Mouse (Mus musculus): ENCODE measurements around the gene Zdhhc1.
A peak's percentile ranks its signal among the peaks of the same experiment; 100 is the strongest.

Gene Zdhhc1

DNA sequence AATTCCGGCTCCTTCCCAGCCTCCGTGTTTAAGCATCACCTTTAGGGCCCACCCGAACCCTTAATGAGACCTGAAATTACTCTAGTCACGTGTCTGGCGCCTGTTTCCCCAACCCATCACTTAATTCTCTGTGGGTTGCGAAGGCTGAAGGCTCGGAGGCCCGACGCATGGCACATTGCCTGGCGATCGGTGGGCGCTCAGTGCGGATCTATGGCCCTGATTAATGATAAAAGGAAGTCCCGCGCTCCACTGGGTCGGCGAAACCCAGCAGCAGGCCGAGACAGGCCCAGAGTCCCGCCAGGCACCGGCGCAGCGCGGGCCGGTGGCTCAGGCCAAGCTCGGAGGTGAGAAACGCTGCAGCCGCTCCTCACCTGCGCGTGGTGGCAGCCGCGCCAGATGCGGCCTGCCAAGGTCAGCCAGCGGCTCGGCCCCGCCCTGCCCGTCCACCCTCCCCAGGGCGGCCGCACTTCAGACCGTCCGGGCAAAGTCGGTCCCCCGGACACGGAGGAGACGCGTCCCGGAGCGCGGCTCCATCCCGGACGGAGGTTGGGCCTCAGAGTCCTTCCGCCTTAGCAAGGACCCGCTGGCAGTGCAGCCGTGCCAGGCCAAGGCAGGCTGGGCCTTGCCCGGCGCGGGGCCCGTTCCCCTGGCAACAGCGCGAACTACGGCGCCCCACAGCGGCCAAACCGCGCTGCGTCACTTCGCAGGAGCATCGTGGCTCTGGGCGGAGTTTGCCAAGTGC is at the start of gene Zdhhc1:
TSS of gene Zdhhc1 (minus strand) at position 464 of the 742 bp plus-strand sequence.
- peak; percentile 77 for DNase-seq (ENCODE audit: low read depth)

DNA sequence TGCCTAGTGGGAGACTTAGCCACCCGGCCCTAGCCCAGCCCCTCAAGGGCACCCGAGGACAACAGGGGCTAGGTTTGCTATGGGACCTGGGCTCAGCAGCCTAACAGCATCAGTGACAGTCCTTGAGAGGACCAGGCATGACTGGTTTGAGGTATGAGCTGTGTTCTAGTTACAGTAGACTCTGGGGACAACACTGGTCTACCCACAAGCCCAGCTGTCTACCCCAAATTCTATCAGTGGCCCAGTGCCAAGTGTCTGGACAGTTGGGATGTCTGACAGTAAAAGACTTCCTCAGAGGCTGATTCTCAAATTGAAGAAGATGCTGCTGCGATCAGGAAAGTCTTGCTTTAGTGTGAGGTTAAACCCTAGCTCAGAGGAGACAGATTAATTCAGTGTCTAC is 48.5 kb upstream of the Zdhhc1 start:
- DNase-seq (ENCODE audit: low read depth): no peak

DNA sequence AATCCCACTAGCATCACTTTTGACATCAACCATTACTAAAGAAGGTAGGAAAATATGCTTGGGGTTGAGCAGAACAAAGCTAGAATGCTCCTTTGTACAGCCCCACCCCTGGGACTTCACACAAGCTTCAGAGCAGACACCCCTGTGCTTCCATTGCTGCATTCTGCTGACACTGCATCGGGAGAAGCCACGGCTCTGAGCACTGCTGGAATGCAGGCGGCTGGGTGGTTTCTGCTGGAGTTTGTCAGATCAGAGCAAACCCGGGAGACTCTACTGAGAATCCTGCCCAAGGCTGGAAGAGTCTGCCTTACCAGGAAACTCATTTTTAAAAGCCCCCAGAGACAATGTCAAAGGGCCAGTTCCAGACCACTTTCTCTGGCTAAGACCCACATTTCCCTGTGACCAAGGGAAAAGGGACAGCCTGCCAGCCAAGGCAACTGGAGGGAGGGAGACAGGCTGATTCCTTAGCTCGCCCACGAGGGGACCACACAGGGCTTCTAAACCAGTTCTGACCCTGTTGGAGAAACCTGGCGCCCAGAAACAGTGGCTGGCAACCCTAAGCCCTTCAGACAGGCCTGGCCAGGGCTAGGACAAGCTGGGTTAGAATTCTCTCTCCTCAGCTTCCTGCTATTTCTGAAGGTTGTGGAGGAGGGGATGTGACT is 48.0 kb upstream of the Zdhhc1 start:
- DNase-seq (ENCODE audit: low read depth): no peak

DNA sequence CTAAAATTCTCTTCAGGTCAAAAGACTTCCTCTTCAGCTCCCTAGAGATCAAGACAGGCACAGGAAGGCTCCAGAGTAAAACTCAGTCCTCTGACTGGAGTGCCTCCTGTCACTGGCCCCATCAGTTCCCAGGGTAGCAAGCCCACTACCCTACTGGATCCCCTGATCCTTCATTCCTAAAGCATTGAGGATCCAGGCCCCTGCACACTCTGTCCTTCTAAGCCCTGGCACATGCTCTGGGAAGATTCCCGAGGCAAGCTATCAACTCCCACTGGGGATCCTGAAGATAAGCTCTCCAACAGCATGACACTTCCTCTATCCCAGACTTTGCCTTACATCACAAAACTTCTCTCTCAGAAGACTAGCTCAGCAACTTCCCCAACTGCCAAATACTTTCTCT is 47.0 kb upstream of the Zdhhc1 start:
- no peak for DNase-seq (ENCODE audit: low read depth)

DNA sequence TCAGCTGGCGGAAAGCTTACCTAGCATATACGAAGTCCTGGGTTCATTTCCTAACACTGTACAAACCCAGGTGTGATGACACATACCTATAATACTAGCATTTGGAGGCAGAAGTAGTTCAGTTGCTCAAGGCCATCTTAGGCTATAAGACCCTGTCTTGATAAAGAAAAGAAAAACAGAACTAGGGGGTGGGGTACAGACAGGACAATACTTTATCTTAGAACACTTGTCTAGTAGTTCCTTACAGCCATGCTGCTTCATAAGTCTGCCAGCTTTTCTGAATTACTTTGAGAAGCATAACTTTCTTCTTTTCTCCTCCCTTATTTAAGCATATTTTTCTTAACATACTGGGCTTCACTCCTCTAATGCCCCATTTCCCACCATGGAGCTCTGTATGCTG is 46.1 kb upstream of the Zdhhc1 start:
- no peak for DNase-seq (ENCODE audit: low read depth)

DNA sequence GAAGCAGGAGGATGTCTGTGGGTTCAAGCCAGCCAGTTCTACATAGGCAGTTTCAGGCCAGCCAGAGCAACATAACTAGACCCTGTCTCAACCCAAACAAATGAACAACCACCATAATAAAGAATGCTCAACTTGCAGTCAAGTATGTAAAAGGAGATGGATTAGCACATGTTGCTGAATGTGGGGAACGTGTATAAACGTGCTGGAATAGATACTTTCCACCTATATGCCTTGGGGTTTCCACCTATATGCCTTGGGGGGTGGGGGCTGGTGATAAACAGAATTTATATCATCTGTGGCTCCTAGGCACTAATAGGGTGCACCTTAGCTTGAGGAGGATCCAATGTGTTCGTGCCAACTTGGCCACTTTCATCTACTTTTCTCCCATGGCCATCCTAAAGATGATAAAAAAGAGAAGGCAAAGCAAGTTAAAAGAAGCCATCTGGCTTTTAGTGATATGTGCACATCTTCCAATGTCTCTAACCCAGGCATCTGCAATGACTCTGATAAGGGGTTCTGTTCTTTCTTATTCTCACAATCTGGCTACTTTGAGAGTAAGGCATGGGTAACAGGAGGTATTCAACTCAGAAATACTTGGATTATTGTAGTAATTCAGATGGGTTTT is 45.4 kb upstream of the Zdhhc1 start:
- DNase-seq (ENCODE audit: low read depth): no peak

DNA sequence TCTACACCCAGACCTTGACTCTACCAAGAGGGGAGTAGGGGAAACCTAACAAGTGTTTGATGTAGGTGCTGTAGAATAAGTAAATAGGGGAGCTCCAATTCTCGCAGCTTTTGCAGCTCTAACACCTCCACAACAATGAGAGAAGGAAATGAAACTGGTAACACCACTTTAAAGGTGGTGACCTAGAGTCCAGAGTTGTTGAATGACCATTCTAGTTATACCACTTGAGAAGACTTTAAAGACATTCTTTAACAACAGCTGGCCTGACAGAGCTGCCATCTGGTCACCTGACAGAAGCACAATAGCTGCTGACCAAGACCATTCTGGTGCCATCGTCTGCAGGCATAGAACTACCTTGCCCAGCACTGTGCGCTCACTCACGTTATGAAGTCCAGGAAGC is 42.2 kb upstream of the Zdhhc1 start:
- DNase-seq (ENCODE audit: low read depth): no peak

DNA sequence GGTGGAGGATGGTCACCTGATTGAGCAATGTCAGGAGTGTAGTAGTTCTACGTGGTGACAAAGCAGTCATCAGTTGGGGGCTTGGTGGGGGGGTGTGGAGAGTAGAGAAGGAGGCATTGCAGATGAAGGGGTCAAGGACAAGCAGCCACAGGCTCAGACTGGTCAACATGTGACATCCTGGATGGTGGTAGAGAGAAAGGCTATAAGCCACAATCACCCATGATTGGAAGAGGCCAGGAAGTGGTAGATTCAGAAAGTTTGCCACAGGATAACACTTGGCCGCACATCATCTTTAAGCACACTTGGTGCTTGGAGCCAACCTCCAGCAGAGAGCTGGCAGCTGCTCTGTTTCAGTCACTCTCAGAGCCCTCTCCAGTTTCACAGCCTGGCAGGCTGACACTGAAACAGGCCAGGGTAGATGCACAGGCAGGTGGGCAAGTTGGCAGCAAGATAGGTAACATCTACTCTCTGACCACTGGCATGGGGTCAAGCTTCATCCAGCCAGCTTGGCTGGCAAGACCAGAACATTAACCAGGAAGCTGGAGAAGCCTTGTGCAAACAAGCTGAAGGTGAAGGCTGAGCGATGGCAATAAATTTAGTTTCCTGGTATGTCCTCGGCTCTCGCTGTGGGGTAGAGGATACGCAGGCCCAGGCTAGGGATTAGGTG is 40.4 kb upstream of the Zdhhc1 start:
- no peak for DNase-seq (ENCODE audit: low read depth)

DNA sequence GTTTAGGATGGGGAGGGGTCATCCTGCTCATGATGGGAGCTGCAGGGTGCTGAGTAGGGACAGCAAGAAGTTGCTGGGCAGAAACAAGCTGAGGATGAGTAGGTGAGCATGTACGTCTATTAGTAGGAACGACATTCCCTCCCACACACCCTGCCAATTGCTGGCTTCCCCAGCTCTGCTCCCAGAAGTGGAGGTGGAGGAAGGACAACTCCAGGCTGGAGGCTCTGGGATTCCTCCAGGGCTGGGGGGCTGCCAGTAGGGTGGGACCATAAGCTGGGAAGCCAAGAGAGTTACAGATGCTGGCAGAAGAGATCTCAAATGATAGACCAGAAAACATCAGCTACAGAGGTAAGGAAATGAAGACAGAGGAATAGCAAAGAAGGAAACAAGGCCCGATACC is 39.8 kb upstream of the Zdhhc1 start:
- DNase-seq (ENCODE audit: low read depth): no peak

DNA sequence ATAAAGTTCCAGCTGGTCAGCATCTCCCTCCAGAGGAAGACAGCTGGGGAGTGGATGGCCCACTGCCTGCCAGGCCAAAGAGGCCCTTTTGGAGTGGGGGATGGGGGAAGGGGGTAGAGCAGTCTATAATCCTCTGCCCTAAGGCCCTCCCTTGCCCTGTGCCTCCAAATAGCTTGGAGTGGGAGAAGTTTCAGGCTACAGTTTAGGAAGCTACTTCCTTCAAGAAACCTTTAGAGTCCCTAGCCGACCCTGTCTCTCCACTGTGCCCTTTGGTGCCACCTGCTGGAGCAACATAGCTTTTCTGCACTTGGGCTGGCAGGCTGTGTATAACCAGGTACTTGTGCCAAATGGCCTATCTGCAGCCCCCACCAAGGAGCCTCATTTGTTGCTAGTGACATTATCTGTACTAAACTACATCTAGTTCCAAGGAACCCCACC is 37.2 kb upstream of the Zdhhc1 start:
- DNase-seq (ENCODE audit: low read depth): peak; percentile 76

DNA sequence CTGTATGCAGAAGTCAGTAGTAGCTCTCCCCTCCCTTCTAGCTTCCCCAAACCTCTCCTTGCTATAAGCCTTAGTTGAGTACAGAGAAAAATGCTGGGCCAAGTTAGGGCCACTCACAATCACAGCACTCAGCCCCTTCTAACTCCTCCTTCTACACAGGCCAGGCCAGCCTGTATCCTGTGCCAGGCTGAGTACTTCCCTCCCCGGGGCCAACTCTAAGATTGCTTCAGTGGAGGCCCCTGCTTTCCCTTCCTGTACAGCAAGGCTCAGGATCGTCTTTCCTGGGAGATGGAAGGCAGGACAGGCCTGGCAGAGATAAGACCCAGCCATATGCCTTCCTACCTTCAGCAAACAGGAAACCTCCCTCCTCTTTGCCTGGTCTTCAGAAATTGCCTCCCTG is 36.7 kb upstream of the Zdhhc1 start:
- no peak for DNase-seq (ENCODE audit: low read depth)

DNA sequence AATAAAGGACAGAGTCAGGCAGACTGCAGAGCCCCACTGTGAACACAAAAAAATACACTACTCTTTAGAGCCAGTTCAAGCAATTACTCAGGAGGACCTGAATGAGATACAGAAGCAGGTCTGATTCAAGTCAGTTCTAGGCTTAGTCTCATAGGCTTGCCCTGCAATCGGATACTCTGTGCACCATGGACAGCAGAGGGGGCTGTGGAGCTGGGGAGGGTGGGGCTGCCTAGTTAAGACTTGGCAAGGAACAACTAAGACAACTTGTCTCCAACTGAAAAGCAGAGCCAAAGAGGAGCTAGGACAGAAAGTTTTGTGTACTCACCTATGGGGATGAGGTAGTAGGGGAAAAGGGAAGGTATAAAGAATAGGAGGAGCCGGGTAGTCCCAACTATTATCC is 35.1 kb upstream of the Zdhhc1 start:
- peak; percentile 48 for DNase-seq (ENCODE audit: low read depth)

DNA sequence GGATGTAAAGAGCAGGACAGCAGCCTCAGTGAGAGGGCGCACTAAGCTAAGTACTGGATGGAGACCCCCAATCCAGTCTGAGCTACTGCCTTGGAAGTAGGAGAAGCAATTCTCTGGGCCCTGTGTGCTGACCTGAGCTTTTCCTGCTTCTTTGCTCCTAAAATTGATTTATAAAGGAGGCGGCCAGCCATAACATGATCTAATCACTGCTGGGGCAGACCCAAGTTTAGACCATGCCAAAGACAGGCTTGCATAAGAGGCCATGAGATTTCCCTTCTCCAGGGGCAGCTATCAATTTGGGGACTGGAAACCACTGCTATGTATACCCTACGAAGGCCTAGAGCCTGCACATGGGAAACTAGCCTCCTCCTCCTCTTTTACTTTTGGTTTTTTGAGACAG is 32.6 kb upstream of the Zdhhc1 start:
- DNase-seq (ENCODE audit: low read depth): no peak

DNA sequence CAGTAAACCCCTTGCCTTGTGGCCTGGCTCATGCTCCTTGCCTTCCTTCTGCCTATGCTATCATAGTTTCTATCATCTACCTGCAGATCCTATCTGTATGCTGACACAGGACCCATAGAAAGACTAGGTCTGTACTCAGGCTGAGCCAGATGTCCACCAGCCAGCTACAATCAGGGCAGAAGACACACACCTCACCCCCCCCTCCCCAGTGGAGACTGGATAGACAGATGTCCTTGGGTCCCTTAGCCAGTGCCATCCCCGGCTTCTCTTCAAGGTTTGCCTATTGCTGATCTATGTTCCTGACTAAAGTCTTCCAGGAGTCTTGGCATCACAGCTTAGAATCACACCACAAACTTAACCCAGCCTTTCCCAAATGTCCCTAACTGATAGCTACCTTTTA is 31.5 kb upstream of the Zdhhc1 start:
- DNase-seq (ENCODE audit: low read depth): no peak

DNA sequence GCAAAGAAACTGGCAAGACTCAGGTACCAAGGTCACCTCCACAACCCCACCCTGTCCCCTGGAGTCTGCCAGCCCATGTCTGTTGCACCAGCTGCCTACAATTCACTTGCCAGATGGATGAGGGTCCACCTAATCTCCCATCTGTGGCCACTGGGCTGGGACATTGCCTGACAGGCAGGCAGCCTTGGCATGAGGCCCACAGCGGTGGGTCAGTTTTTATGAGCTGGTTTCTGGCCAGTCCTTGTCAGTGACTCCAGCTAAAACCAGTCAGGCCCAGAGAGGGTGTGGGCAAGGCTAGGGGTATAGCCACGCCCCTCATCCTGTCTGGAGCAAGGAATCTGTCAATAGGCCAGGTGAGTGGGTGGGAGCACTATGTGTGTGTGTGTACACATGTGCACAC is 30.4 kb upstream of the Zdhhc1 start:
- no peak for DNase-seq (ENCODE audit: low read depth)

DNA sequence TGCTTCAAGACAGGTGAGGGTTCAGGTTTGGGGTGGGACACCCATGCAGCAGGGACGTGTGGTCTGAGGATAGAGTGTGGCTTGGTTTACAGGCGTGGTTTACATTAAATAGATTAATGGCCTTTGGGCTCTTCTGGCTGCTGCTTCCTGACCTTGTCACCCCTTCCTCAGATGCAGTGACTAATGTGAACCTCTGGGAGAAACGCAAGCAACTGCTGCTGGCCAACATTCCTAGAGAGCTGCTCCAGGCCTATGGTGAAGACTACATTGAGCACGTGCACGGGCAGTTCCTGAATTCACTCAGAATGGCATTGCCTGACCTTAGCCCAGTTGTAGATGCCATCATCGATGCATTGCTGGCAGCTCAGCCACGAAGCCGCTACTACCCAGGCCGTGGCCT is 26.2 kb upstream of the Zdhhc1 start:
- no peak for DNase-seq (ENCODE audit: low read depth)

DNA sequence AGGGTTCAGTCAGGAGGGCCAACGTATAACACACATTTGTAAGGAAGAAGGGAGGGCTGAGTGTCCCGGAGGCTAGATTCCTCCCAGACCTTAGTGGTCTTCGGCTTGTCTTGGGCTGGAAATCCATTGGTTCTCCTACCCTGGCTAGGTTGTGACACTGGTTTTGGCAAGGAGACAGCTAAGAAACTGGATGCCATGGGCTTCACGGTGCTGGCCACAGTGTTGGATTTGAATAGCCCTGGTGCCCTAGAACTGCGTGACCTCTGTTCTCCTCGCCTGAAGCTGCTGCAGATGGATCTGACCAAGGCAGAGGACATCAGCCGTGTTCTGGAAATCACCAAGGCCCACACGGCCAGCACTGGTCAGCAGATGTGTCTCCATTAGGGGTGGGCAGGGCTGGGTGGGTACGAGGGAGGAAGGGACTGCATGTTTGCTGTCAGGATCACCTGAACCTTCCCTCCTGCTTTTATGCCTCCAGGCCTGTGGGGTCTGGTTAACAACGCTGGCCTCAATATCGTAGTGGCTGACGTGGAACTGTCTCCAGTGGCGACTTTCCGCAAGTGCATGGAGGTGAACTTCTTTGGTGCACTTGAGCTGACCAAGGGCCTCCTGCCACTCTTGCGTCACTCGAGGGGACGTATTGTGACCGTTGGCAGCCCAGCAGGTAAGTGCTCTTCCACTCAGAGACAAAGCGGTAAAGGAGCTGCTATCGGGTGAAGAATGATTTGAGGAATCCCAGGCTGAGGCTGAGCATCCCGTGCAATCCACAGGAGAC is 25.5 kb upstream of the Zdhhc1 start:
- no peak for DNase-seq (ENCODE audit: low read depth)

DNA sequence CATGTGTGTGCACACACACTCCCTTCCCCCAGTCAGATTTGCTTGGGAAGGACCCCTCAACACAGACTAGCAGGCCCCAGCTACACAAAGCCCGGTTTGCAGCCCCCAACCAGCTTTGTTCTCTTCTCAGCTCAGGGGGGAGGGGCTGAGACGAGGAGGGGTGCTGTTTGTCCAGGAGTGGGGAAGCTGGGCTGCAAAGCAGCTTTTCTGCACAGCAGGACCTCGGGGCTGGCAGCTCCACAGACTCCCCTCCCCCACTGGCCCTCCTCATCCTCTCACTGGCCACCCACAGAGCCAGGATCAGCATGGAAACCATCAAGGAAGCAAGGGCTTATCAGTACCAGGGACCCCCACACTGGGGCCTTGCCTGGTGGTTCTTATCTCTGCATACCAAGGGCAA is 24.4 kb upstream of the Zdhhc1 start:
- DNase-seq (ENCODE audit: low read depth): no peak

DNA sequence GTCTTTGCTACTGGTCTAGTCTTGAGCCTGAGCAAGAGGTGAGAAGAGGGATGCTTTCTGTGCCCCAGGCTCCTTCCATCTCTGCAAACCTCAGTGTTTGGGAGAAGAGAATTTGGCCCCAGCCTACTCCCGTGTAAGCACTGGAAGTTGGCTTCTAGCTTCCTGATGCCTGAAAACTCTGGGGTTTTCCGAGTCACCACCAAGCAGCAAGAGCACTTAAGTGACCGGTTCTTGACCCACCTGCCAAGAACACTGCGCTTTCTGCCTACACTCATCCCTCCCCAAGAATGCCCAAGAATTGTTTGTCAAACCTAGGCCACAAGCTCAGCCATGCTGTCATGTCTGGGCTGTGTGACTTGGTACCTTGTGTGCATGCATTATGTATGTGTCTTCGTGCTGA is 23.8 kb upstream of the Zdhhc1 start:
- DNase-seq (ENCODE audit: low read depth): no peak

DNA sequence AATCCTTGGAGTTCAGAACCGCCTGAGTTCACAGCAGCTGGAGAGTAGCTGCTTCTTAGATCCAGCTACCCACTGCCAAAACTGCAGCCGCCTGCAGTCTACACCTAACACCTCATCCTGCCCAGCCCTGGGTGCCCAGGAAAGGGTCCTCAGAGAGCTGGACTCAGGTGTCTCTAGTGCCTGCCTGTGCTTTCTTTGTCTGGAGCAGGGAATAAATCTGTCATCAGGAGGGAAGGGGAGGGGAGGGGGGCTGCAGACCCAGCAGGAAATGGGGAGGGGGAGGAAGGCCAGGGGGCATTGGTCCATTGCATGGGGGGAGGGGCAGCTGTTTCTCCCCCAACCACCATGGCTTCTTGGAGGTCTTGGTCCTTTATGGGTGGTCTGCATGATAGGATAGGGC is 22.9 kb upstream of the Zdhhc1 start:
- DNase-seq (ENCODE audit: low read depth): no peak

DNA sequence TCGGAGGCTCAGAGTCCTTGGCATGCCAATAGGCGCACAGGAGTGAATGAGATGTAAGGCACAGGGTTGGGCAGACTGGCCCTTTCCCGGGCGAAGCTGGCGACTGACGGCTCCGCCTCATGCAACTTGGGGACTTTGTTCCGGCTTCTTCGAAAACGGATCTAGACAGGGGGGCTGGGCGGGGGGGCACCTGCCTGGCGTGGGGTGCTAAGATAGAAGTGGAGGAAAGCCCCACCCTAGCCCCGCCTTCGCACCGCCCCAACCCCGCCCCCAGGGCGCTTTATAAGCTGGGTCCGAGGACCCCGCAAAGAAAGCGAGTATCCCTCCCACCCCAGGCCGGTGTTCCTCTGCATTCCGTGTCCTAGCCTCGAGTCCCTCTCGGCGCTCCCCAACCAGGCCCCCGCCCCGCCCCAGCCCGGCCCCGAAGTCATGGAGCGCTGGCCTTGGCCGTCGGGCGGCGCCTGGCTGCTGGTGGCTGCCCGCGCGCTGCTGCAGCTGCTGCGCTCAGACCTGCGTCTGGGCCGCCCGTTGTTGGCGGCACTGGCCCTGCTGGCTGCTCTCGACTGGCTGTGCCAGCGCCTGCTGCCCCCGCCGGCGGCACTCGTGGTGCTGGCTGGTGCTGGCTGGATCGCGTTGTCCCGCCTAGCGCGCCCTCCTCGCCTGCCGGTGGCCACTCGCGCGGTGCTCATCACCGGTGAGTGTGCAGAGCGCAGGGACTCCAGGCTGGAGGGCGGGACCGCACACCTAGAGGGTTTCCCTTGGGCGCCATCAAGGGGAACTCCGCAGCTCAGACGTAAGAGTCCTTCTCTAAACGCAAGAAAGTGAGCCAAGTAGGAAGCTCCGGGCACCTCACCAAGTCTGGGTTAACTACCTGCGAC is 22.0 kb upstream of the Zdhhc1 start, which contains the start of gene Hsd11b2:
TSS of gene Hsd11b2 (plus strand) at position 320 of the 878 bp plus-strand sequence.
- peak; percentile 81 for DNase-seq (ENCODE audit: low read depth)

All from induced T-regulatory cell, adult 2 months (primary cell).